Mouse (Mus musculus) monocyte, adult 59 days (primary cell): Measurements from ENCODE around the gene Brd3. TPM values are rescaled to one million over a fixed set of nuclear protein-coding genes. Genes with fewer than 3 reads are reported as not detected.

Source experiments
- total RNA-seq, 2 experiments: library from RNA; stranded (reverse); gene quantifications; one replicate each; pipeline ENCODE4 v1.2.4; 2023

The Brd3 gene
- 10 to 100 TPM; 37.0 to 43.3 TPM for total RNA-seq

DNA sequence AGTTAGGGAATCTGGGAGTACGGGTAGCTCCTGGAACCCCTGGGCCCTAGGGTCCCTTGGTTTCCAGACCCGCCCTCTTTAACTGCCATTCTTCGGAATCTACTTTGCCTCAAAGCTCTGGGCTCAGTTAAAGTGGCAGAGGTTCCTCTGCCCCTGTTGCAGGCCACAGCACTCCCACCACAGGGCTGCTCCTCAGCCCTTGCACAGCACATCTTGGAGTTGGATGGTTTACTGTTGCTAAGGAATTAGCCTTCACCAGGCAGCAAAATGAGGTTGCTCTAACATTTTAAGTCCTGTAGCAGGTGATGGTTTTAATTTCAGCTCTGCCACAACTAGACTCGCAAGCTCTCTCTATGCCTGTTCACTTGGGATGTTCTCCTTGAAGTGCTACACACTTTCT lies at the start of gene Brd3:
TSS of gene Brd3 (minus strand) at position 101 of the 400 bp plus-strand sequence.

DNA sequence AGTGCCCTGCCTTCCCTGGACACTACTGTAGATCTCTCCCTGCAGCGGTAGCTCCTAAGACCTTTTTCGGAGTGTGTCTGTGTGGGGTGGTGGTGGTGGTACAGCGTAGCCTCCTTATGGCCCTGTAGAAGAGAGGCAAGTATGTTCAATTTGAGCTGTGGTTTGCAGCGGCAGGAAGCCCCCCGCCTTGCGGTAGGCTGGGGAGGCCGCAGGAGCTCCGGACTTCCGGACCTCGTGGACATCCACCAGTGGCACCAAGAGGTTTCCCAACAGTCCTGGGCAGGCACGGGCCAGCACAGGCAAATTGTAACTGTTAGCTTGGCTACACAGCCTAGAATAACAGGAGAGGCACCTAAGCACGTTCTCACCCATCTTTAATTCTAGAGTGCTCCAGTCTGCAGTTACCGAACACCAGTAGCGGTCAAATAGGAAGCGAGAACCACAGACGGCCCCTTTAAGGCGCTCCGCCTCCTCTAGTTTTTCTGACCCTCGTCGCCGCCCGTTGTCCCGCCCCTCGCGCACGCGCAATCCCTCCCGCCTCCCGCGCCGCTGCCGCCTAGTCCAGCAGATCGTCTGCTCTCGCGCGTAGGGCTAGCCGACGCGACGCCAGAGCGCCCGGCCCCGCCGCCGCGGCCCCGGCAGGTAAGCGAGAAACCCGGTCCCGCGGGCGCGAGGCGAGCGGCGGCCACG lies 7.3 kb upstream of the Brd3 start, which contains the start of gene Wdr5:
TSS of gene Wdr5 (plus strand) at position 519 of the 690 bp plus-strand sequence.

DNA sequence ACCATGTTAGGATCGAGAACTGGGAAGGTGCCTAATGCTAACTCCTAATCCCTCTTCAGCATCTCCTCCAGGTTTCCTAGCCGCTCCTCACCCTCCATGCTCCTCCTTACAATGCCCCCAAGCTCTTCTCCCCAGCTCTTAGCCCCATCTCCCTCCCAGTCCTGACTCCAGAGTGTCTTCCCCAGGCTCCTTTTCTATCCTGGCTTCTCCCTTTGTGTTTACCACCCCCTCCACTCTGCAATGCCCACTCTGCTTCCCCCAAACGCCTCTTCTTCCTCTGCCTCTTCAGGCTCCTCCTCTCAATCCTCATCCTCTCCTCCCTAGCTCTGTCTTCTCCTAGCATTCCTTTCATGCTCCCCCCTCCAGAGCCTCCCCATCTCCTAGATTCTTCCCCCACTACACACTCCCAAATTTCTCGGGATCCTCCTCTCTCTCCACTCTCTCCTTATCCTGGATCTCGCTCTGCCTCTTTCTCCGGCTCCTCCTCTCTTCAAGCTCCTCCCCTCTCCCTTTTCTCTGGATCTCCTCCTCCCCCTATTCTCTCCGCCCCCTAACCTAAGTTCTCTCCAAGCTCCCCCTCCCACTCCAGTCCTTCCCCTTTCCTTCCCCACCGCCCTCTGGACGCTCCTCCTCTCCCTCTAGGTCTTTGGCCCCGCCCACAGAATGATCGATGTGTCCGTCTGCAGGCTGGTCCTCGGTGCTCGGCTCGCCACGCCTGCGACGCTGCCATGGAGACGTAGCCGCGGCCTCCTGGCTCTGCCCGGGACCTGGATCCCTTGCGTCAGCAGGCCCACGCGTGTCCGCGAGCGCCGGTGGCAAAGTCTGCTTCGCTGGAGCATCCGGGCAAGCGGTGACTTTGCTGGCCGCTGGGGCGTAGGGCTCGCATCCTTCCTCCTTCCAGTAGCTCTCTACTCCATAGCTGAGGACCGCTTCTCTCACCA lies 65.4 kb downstream of the Brd3 start, which contains the start of gene Brd3os:
TSS of gene Brd3os (plus strand) at position 558 of the 941 bp plus-strand sequence.

DNA sequence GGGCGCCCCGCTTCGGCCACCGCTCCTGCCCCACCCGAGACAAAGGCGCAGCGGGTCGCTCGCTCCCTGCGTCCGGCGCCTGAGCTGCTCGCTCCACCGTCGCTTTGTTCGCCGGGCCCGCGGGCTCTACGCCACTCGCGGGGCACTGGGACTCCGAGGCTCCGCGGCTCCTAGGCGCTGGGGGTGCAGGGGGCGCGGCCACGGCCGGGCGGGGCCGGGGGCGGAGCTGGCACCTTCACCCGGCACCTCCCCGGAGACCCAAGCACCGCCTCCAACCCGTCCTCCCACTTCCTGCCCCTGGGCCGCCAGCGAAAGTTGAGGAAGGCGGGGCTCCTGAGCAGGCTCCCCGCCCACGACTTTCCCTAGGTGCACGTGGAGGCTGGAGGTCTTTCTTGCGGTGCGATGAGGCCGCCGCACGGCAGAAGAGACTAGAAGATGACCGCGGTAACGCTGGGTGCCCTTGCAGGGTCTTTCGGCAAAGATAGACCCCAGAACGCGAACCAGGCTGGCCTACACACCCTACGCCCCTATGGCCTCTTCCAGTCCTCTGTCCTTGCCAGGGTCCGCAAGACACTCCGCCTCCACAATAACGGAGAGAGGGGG lies 80.5 kb downstream of the Brd3 start, which contains the start of gene Vav2:
TSS of gene Vav2 (minus strand) at position 179 of the 603 bp plus-strand sequence.

Other genes starting within 250 kb of the Brd3 start
- 10 to 100 TPM; 76.7 to 87.9 TPM for gene Vav2, start 80.6 kb downstream of the Brd3 start, total RNA-seq
- gene Brd3os, start 65.3 kb downstream of the Brd3 start, total RNA-seq = 1 to 10 TPM in 1 of 2 experiments, not detected in 1; 1.9 TPM
- gene Wdr5, start 7.5 kb upstream of the Brd3 start, total RNA-seq = 10 to 100 TPM; 28.4 to 32.7 TPM
- 100 to 1,000 TPM; 123 to 126 TPM for gene Rxra, start 168.8 kb upstream of the Brd3 start, total RNA-seq